Mouse (Mus musculus) urinary bladder, adult 2 months (tissue): ENCODE measurements around the gene Cep89. TPM values are rescaled to one million over a fixed set of nuclear protein-coding genes. Genes with fewer than 3 reads are reported as not detected.

Experiments
- DNase-seq: peaks from one replicate; pipeline ENCODE4 v3.0.0; 2022; ENCODE audit warnings: low spot score
- polyA plus RNA-seq: library from polyadenylated mRNA; depleted of rRNA; stranded (reverse); fragments of >200 nt; gene quantifications from 2 replicates; pipeline ENCODE4 v1.2.3, GENCODE M21; 2012; rRNA removed

The Cep89 gene
- 13.4 and 14.4 TPM in 2 replicates for polyA plus RNA-seq

- peak; percentile 77 for DNase-seq
Measured at GRCm38 (mm10) chr7:35396542-35397168, at the start of gene Cep89, which contains the start of gene Faap24. Gene Cep89, plus strand, starts transcription at chr7:35397035. Gene Faap24, minus strand, starts transcription at chr7:35396836.

- no peak for DNase-seq
Measured at GRCm38 (mm10) chr7:35347918-35348700, 48.7 kb upstream of the Cep89 start.

- no peak for DNase-seq
Measured at GRCm38 (mm10) chr7:35349022-35349421, 47.8 kb upstream of the Cep89 start.

GRCm38 (mm10) chr7:35349886-35350684 is 46.8 kb upstream of the Cep89 start:
- DNase-seq = no peak

- no peak for DNase-seq
Measured at GRCm38 (mm10) chr7:35351155-35351554, 45.7 kb upstream of the Cep89 start.

DNA sequence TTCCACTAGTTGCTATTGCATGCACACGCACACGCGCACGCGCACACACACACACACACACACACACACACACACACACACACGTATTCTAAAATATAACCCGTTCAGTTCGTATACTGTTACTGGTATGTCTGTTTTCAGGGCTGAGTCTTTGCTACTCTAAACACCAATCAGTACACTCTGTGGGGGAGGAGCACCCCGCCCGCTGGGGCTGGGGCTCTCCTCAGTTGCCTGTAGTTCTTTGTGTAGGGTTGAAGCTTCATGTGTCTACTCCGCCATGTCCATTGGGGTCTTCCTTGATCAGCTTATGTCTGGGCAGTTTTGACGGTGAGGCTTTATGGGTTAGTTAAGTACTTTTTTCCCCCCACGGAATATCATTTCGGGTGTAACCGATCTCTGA is 43.5 kb upstream of the Cep89 start:
- no peak for DNase-seq

- no peak for DNase-seq
Measured at GRCm38 (mm10) chr7:35355303-35355872, 41.4 kb upstream of the Cep89 start.

DNA sequence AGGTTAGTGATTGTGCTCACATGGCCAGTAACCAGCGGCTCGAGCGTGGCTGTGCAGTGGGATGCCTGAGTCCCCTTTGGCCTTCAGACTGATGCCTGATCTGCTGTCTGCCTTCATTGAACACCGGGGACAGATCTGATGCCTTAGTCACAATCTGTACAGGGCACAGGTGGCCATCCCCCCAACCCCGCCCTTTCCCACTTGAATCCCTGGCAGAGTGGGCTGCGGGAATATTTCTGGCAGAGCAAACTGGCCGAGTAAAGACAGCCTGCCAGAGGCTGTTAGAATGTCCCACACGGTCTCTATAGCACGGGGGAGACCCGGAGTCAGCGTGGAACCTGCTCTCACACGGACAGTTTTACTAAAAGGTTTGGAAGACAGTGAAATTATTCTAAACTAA is 39.2 kb upstream of the Cep89 start:
- no peak for DNase-seq

DNA sequence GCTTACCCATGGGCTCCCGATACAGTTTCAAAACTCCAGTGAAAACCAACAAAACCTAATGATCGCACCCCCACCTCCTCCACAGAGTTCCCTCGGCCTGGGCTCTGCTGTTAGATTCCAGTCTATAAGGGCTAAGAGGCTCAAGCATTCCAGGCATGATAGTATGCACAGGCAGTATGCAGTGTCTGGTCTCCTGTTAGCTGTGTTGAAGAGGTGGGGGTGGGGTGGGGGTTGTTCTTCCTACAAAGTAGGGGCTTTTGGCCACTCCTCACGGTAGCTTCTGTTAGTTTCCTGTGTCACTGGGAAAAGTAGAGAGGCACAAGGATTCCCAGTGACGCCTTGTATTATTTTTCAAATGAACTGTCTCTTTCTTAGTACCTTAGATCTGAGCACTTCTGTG is 34.6 kb upstream of the Cep89 start:
- no peak for DNase-seq

DNA sequence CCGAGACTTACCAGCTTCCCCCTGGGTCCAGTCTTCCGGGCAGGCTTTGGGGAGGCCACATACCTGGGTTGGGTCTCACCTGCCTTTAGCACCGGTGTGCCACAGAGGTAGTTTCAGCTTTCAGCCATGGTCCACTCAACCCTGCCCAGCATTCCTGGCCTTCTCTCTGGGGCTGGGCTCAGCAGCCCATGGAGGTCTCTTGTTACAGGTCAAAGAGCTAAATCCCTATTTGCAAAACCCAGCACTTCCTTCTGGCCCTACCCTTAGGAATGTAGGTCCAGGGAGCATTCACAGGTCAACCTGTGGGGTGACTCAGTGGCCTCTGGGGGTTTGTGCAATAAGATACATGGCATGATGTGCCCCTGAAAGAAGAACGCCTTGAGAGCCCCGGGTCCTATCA is 34.0 kb upstream of the Cep89 start:
- no peak for DNase-seq

- DNase-seq = no peak
Measured at GRCm38 (mm10) chr7:35365161-35365910, 31.5 kb upstream of the Cep89 start.

- DNase-seq = no peak
Measured at GRCm38 (mm10) chr7:35371096-35371495, 25.7 kb upstream of the Cep89 start.

- no peak for DNase-seq
Measured at GRCm38 (mm10) chr7:35372483-35373017, 24.3 kb upstream of the Cep89 start.

- no peak for DNase-seq
Measured at GRCm38 (mm10) chr7:35373146-35373989, 23.5 kb upstream of the Cep89 start.

DNA sequence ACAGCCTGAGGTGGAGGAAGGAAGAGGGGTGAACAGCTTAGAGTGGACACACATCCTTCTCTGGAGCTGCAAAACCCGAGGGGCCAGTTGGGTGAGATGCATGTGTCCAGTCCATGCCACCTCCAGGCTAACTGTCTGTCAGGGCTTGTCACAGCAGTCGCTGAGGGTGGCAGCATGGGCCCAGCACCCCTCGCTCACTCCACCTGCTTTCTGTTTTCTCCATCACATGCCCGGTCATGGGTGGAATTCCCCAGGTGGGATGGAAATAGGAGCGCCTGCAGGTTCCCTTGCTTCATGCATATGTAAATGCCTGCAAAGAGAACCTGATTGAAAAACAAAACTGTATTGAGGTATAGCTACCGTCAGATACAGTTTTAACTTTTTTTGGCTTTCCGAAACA is 22.6 kb upstream of the Cep89 start:
- DNase-seq = no peak

- DNase-seq = no peak
Measured at GRCm38 (mm10) chr7:35376623-35377022, 20.2 kb upstream of the Cep89 start.

GRCm38 (mm10) chr7:35379492-35380119 is 17.2 kb upstream of the Cep89 start:
- no peak for DNase-seq

DNA sequence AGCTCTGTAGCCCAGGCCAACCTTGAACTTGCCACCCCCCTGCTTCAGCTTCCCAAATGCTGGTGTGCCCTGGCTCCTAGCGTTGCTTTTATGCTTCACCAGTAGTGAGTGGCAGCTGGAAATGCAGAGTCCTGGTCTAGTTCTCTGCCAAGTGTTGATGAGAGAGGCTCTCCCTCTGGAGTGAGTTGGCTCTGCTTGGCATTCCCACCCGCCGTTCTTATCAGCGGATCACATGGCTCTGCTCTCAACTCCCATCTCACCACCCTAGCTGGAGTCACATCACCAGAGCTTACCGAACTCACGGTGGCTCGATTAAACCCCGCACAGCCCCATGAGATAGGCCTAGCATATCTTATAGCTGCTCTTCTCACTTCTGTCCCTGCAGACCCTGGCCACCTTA is 16.5 kb upstream of the Cep89 start:
- no peak for DNase-seq

DNA sequence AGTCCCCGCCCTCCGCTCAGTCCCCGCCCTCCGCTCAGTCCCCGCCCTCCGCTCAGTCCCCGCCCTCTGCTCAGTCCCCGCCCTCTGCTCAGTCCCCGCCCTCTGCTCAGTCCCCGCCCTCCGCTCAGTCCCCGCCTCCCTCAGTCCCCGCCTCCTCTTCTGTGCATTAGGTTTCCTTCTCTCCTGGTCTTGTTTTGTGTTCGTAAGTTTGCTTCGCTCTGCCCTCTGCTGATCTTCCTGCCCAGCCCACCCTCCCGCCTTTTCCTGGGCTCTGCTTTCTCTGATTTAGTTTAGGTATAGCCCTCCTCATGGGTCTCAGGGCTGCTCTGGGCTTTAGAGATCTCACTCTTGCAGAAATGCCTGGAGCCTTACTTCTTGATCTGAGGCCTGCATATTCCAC is 15.0 kb upstream of the Cep89 start:
- DNase-seq = no peak
